Mouse (Mus musculus) left cerebral cortex, adult 18-20 months (tissue): Measurements from ENCODE around the gene Aplp2. TPM values are rescaled to one million over a fixed set of nuclear protein-coding genes. Genes with fewer than 3 reads are reported as not detected.
"Not testable (repeated sequence)": the region's sequence is repeated elsewhere in the genome, so short reads cannot be mapped to it uniquely, and the experiment has no call there.

ENCODE experiments used
- DNase-seq, 2 experiments: peaks; one replicate each; pipeline ENCODE4 v3.0.0; 2021 to 2022; ENCODE audit warnings: low spot score in 2 of 2, mixed read lengths in 1 of 2
- total RNA-seq, 2 experiments: library from RNA; stranded (reverse); gene quantifications; 2 replicates each; pipeline ENCODE4 v1.2.3; 2021

Gene Aplp2
- total RNA-seq, 2 experiments from 2014 or later: 590 to 591 TPM

GRCm38 (mm10) chr9:31183061-31183460, 28.6 kb downstream of the Aplp2 start:
- no peak for DNase-seq

- no peak for DNase-seq
These were observed 30.1 kb downstream of the Aplp2 start for GRCm38 (mm10) chr9:31181291-31182085.

GRCm38 (mm10) chr9:31177692-31178091, 33.9 kb downstream of the Aplp2 start:
- no peak for DNase-seq

- DNase-seq: peak; percentile 87 to 88
These were observed 35.1 kb downstream of the Aplp2 start for GRCm38 (mm10) chr9:31176379-31177130.

- DNase-seq: peak in 1 of 2 experiments; percentile 13
These were observed 35.6 kb downstream of the Aplp2 start for GRCm38 (mm10) chr9:31175978-31176377.

GRCm38 (mm10) chr9:31175346-31175745, 36.3 kb downstream of the Aplp2 start:
- DNase-seq: no peak

- DNase-seq: no peak
These were observed 43.1 kb downstream of the Aplp2 start for GRCm38 (mm10) chr9:31168356-31169093.

- DNase-seq: no peak
These were observed 44.3 kb downstream of the Aplp2 start for GRCm38 (mm10) chr9:31167305-31167704.

GRCm38 (mm10) chr9:31165505-31165904, 46.1 kb downstream of the Aplp2 start:
- DNase-seq: not testable (repeated sequence)

GRCm38 (mm10) chr9:31163327-31163726, 48.3 kb downstream of the Aplp2 start:
- DNase-seq: no peak

- no peak for DNase-seq
These were observed 48.7 kb downstream of the Aplp2 start for GRCm38 (mm10) chr9:31162911-31163310.

- DNase-seq: no peak
These were observed 51.7 kb downstream of the Aplp2 start for GRCm38 (mm10) chr9:31159910-31160309.

- DNase-seq: no peak
These were observed 55.0 kb downstream of the Aplp2 start for GRCm38 (mm10) chr9:31156594-31156993.

- no peak for DNase-seq
These were observed 60.6 kb downstream of the Aplp2 start for GRCm38 (mm10) chr9:31151050-31151449.

- no peak for DNase-seq
These were observed 63.5 kb downstream of the Aplp2 start for GRCm38 (mm10) chr9:31148135-31148534.

GRCm38 (mm10) chr9:31145272-31145925, 66.2 kb downstream of the Aplp2 start:
- no peak for DNase-seq

- no peak for DNase-seq
These were observed 68.7 kb downstream of the Aplp2 start for GRCm38 (mm10) chr9:31142924-31143323.

GRCm38 (mm10) chr9:31133131-31133530, 78.5 kb downstream of the Aplp2 start:
- no peak for DNase-seq

- DNase-seq: no peak
These were observed 80.2 kb downstream of the Aplp2 start, which contains the start of gene St14 for GRCm38 (mm10) chr9:31131205-31131968. Gene St14, minus strand, starts transcription at chr9:31131853.
